Mouse (Mus musculus) frontal cortex, postnatal 25 days (tissue): ENCODE results near the gene Camta2.

ENCODE experiments used
- DNase-seq, 2 experiments: peaks; one replicate each; pipeline ENCODE4 v3.0.0; 2022; ENCODE audit warnings: low spot score in 2 of 2

Camta2 gene

DNA sequence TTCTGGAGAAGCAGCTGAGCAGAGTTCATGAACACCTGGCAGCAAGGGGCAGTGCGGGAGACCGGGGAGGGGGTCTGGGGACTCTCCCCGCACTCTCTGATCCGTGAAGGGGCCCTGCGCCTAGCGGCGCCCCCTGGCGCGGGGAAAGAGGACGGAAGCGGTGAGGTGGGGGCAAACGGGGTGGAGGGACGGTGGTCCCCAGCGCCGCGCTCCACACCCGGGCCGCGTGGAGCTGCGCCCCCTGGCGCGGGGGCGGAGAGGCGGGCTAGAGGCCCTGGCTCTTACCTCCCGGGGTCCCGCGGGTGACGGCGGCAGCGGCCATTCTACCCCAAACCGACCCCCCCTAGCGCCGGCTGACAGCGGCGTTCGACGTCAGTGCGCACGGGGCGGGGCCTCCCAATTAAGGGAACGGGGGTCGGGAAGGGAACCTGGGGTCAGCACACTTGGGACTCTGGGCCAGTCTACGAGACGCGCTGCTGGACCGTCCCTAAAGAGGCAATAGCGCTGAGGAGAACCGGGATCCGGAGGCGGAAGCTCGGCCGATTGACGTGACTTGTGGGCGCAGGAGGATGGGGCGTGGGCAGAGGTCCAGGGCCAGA is at the start of gene Camta2:
TSS of gene Camta2 (minus strand) at position 505 of the 599 bp plus-strand sequence.
- peak; percentile 74 to 84 for DNase-seq

DNA sequence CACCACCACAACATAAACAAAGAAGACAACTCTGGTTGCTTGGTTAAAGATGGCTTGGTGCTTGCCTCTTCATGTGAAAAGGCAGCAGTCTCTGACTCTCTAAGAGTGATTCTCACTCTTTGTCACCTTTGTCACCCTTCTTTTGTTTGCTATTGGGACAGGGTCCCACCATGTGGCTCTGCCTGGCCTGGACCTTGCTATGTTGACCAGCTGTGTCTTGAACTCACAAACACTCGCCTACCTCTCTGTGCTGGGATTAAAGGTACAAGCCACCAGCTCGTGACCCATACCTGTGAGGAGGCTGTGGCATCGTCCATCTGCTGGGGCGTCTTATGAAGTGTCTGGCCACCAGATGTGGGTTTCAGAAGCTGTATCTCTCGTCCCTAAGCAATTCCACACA is 45.4 kb upstream of the Camta2 start:
- DNase-seq, result no peak

DNA sequence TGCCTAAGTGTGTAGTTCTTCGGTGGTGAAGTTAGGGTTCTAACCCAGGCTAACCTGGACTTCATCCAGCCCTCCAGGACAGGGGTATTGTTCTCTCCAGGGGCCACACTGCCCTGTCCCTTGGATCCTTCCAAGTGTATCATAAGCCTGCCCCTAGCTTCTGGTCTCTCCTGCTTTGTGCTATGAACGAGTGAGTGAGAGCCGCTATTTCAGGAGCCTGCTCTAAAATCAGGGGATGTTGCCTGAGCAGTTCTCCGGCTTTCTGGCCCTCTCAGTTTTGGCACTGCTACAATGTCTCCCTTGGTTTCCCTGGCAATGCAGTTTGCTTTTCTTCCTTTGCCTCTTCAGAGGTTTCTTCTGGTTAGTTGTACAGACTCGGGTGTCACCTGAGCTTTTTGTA is 43.3 kb upstream of the Camta2 start:
- DNase-seq, result no peak

DNA sequence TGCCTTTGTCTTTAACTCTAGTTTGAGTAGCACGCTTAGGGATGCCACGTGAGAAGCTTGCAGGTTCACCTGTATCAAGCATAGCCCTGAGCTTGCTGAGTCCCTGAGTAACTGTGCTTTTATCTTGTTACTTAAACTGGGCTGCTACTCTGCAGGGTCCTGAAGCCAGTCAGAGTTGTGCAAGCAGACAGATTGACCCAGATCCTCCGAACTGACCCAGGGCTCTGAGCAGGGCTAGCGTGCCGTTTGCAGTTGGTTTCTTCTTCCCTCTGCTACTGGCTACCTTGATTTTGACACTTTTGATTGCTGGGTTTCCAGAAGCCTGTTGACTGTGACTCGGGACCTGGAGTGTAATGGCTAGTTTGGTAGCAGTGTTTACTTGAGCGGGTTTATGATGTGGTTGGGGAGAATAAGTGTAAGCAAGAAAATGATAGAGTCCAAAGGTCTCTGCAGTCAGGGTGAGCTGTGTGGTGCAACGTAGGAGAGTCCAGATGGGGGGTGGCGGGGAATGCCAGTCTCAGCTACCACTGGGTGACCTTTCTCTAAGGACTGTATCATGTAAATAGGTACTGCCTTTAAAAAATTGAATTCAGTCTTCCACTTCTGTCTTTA is 42.6 kb upstream of the Camta2 start:
- DNase-seq, result no peak

- DNase-seq, result no peak
These were observed 39.5 kb upstream of the Camta2 start for GRCm38 (mm10) chr11:70727385-70727784.

- no peak for DNase-seq
These were observed 38.7 kb upstream of the Camta2 start for GRCm38 (mm10) chr11:70726585-70726984.

DNA sequence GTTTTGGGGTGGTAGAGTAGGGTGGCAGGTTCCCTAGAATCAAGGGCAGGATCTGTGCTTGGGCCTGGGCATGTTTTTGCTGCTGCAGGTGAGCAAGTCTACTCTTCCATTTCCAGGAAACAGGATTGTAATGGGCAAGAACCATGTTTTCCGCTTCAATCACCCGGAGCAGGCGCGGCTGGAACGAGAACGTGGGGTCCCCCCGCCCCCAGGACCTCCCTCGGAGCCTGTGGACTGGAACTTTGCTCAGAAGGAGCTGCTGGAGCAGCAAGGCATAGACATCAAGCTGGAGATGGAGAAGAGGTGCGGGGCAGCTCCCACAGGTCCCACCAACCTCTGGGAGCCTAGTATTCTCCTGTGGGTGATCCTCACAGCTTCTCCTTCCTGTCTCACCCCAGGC is 36.8 kb upstream of the Camta2 start:
- no peak for DNase-seq

DNA sequence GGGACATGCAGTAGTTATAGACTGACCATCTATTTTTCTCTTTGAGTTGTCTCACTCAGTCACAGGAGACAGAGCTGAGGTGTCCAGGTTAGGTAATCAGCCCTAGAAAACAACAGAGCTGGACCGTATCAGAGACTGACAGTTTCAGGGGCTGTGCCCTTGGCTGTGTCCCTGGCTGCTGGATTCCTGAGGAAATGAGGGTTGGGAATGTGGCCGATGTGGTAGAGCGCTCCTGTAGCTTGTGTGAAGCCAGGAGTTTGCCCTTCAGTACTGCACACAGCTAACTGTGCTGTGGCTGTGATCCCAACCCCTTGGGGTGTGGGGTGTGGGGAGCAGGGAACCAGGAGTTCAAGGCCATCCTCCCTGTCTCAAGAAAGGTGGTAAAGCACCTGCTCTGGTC is 33.2 kb upstream of the Camta2 start:
- no peak for DNase-seq

DNA sequence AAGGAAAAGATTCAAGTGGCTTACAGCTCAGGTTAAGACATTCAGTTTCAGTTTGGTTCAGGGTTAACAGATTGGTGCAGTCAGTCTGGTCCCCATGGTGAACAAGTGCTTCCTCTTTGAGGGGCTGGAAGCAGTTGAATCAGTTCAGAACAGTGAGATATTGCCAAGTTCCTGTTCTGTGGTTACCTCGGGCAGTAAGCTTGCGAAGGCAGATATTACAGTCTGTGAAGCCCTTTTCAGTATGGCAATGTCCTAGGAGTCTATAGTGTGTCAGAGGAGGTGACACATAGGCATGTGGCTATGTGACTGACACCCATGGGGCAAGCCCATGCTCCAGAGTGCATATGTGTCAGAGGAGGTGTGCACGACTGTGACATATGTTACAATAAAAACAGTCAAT is 32.7 kb upstream of the Camta2 start:
- DNase-seq, result no peak

- no peak for DNase-seq
These were observed 30.6 kb upstream of the Camta2 start for GRCm38 (mm10) chr11:70718481-70718880.

- DNase-seq, result no peak
These were observed 27.9 kb upstream of the Camta2 start for GRCm38 (mm10) chr11:70715832-70716231.

GRCm38 (mm10) chr11:70713222-70713621 is 25.3 kb upstream of the Camta2 start:
- DNase-seq, result no peak

- DNase-seq, result no peak
These were observed 23.1 kb upstream of the Camta2 start for GRCm38 (mm10) chr11:70711026-70711425.

DNA sequence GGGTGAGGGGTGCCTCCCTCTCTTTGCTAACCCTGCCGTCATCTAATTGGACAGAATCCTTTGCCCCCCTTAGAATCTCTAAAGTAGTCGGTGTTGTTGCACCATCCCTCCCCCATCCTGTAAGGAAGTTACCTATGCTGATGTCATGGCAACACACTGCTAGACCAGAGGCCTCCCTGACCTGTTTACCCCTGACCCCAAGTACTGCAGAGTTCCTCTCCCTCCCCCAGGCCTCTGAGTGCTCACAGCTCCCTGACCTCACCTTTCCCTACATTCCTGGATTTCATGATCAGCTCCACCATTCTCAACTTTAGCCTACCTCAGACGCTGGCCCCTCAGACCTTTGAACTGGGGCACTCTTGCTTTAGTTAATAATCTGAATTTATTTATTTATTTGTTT is 18.2 kb upstream of the Camta2 start:
- no peak for DNase-seq

GRCm38 (mm10) chr11:70702781-70703180 is 14.9 kb upstream of the Camta2 start:
- DNase-seq, result no peak

DNA sequence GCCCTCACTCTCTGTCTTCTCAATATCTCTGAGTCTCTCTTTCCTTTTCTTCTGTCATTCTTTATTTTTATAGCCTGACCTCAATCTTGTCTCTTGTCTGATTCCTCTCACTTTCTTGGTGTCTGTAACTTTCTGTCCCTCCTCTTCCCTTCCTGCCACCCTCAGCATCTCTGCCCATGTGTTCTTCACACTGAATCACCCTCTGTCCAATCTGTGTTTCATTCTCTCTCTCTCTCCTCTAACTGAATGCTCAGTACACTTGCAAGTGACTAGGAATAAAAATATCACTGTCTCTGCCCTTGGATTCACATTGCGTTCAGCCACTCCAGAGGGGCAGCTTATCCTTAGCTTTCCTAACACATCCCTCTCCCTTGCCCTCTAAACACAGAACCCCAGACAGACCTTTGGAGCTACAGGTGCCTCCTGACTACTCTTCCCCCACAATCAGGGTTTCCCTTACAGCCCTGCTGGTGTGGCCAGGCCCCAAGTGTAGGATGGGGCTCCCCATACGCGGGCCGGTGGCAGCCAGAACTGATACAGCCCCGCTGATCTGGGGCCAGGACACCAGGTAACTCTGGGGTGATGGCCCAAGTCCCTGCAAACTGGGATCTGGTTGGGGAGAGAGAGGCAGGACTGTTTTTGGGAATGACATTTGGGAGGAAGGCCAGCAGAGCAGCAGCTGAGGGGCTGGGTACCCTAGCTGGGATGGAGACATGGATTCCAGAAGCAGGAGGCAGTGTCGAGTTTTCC is 14.3 kb upstream of the Camta2 start:
- DNase-seq, result no peak

DNA sequence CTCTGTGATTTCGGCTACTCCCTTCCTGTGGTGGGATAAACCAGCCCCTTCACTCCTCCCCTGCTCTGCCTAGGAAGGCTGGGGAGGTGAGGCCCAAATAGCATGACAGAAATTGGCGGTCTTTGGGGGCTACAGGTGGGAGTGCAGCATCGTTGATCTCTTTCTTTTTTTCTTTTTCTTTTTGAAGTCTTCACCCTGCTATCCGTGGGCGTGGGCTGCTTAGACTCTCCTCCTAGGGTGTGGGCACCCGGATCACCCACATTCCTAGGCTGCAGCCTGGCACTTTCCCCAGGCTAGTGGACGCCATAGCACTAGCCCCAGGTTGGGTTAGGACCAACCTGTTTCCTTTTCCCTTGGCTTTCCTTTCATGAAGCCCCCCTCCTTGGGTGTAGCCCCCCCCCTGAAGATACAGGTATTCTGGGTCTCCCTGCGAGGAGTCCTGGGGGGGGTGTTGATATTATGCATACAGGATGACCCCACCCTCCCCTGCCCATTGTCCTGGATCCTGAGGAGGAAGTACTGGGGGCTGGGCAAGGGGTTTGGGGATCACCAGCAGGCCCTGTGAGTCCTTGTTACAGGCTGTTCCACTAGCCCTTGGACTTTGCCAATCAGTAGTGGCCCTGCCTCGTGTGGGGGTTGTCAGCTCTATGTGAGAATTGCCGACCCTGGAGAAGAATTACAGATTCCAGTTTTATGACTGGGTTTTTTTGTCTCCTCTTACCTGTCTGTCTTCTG is 13.5 kb upstream of the Camta2 start:
- DNase-seq, result no peak

- peak; percentile 32 to 42 for DNase-seq
These were observed 12.7 kb upstream of the Camta2 start for GRCm38 (mm10) chr11:70700613-70701012.

DNA sequence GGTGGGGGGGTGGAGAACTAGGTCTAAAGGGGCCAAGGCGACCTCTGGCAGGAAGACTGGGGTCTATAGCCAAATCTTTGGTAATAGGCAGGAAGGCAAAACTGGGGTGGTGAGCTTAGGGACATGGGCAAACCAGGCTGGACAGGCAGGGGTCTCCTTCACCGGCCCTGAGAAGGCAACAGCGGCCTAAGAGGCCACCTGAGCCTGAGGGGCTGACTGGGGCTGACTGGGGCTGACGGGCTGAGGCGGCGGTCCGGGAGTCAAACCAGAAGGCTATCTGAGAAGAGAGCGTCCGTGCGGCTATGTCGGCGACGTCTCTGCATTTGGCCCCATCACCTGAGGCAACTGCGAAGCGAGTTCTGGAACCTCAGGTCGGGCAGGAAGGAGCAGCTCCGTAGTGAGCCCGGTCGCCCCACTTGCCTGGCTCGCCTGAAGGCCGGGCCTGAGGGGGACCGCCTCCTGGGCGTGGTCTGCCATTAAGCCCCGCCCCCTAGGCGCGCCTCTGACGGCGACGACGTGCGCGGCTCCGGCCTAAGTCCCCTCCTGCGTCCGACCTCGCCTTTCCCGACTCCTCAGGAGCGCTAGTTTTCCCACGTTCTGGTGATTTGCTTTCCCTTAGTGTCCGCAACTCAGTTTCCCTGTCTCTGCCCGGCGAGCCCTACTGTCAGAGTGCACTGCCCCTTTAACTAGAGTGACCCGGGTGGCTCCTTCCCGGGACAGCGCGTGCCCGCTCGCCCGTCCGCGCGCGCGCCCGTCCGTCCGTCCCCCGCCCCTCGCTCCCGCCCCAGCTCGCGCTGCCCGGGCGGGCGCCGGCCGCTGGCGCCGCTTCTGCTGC is 12.0 kb upstream of the Camta2 start, which contains the start of the genes Inca1 and Kif1c:
TSS of gene Inca1 (minus strand) at position 434 of the 835 bp plus-strand sequence.
TSS of gene Kif1c (plus strand) at position 827 of the 835 bp plus-strand sequence.
- DNase-seq, result peak; percentile 92 to 95

DNA sequence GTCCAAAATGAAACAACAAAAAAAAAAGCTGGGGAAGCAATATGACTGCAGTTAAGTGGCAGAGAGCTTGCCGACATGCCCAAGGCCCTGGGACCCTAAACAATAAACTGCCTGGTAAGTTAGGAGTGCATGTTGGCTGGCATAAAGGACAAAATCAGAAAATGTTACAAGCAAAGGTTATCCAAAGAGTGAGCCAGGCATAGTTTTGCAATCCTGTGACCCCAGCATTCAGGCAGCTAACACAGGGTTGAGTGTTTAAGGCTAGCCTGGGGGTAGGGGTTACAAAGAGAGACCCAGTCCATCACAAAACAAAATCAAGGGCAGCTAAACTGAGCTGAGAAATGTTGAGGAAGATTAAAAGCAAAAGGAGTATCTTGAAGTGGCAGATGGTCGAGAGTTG is 11.1 kb upstream of the Camta2 start:
- no peak for DNase-seq

DNA sequence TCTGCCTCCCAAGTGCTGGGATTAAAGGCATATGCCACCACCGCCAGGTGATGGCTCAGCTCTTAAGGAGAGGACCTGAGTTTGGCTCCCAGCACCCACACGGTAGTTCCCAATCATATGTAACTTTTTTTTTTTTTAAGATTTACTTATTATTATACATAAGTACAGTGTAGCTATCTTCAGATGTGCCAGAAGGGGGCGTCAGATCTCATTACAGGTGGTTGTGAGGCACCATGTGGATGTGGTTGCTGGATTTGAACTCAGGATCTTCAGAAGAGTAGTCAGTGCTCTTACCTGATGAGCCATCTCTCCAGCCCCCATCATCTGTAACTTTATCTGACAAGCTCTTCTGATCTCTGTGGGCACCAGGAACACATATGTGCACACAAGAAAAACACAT is 9.5 kb upstream of the Camta2 start:
- no peak for DNase-seq
